Mouse (Mus musculus) heart, embryonic 11.5 days (tissue): ENCODE data around the gene Tmem141. TPM values are rescaled to one million over a fixed set of nuclear protein-coding genes. Genes with fewer than 3 reads are reported as not detected.

ENCODE experiments used
- ATAC-seq: fragments of 200-750 bp; cut with Nextera tagmentation; replicated peaks from 2 replicates; pipeline ENCODE4 v1.8.0; 2017; ENCODE audit warnings: moderate library complexity; ENCODE audit not compliant: insufficient number of reproducible peaks, low FRiP score, low TSS enrichment
- H3K27ac ChIP-seq: fragments of 300-500 bp; sonication (generic); 2 replicates; pipeline ENCODE4 v1.5.1; 2014; ENCODE audit warnings: mild to moderate bottlenecking, low read depth, low read length
- H3K27me3 ChIP-seq: fragments of 300-500 bp; sonication (generic); 2 replicates; pipeline ENCODE4 v1.6.1; 2014; ENCODE audit warnings: mild to moderate bottlenecking, low read length, mixed read lengths; ENCODE audit not compliant: control insufficient read depth, insufficient read depth
- H3K36me3 ChIP-seq: fragments of 300-500 bp; sonication (generic); 2 replicates; pipeline ENCODE4 v1.6.1; 2014; ENCODE audit warnings: mild to moderate bottlenecking, low read length, moderate library complexity, mixed read lengths; ENCODE audit not compliant: control insufficient read depth, insufficient read depth
- H3K4me1 ChIP-seq: fragments of 300-500 bp; sonication (generic); 2 replicates; pipeline ENCODE4 v1.6.1; 2014; ENCODE audit warnings: low read length; ENCODE audit not compliant: control insufficient read depth, insufficient read depth
- H3K4me2 ChIP-seq: fragments of 300-500 bp; sonication (generic); 2 replicates; pipeline ENCODE4 v1.6.1; 2014; ENCODE audit warnings: mild to moderate bottlenecking, moderate library complexity
- H3K4me3 ChIP-seq: fragments of 300-500 bp; sonication (generic); 2 replicates; pipeline ENCODE4 v1.5.1; 2014; ENCODE audit warnings: low read depth, low read length
- H3K9ac ChIP-seq: fragments of 300-500 bp; sonication (generic); 2 replicates; pipeline ENCODE4 v1.6.1; 2014; ENCODE audit warnings: mild to moderate bottlenecking, low read depth, low read length, moderate library complexity
- H3K9me3 ChIP-seq: fragments of 300-500 bp; sonication (generic); replicated peaks from 2 replicates; pipeline ENCODE4 v1.6.1; 2016; ENCODE audit warnings: low read length; ENCODE audit not compliant: control insufficient read depth
- WGBS: fragments of 180-500 bp; shearing (Covaris S2); extraction: QIAGEN DNeasy Blood & Tissue Kit; methylation state at CpG from one replicate; pipeline ENCODE4 v1.1.7; 2014; ENCODE audit not compliant: insufficient replicate concordance; 5-methylcytosine and 5-hydroxymethylcytosine counted together
- polyA plus RNA-seq: library from polyadenylated mRNA; unstranded; fragments of >200 nt; fragmentation: Nextera tagmentation; extraction: Ambion mirVana; gene quantifications from 2 replicates; pipeline ENCODE4 v1.2.1, GENCODE M21; 2014

The Tmem141 gene
- polyA plus RNA-seq, 1 experiment from 2014 or later: 18.4 TPM

DNA sequence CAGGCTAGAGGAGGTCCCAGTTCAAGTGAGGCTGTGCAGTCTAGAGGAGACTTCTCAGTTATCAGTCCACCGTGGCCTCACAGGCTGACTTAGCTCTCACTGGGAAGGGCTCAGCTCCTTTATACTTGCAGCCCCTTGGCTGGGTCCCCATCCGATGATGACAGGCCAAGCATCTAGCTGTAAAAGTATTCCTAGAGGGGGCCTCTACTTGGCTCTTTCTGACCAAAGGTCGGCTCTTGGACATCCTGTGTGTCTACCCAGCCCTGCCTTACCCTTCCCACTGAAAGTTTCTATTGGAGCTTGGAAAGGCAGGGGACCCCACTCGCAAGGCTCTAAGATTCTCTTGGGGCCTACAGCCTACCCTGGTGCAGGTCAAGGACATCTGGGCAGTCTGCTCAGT is 50.6 kb downstream of the Tmem141 start:
- Histone ChIP-seq H3K4me1 (peaks cover 21% of the 10 kb centered on the region), H3K4me3 (no peak overlapping the region), H3K9me3 (no peaks in the 10 kb centered on the region), H3K4me2 (no peak overlapping the region), H3K36me3 (peaks cover 11% of the 10 kb centered on the region; the same call in 1 of the 2 replicates), H3K27ac (no peak overlapping the region), H3K9ac (no peak overlapping the region), H3K27me3 (peaks cover 5% of the 10 kb centered on the region)
- ATAC-seq: no peak
- WGBS: 83% methylated on average over 4 of the region's 4 CpGs

Other genes starting within 250 kb of the Tmem141 start
- gene Sapcd2, start 249.7 kb downstream of the Tmem141 start, polyA plus RNA-seq: 16.0 and 18.2 TPM in 2 replicates
- 0.18 and 0.20 TPM in 2 replicates for gene Entpd2, start 226.1 kb downstream of the Tmem141 start, polyA plus RNA-seq
- 16.8 and 18.9 TPM in 2 replicates for gene Npdc1, start 222.7 kb downstream of the Tmem141 start, polyA plus RNA-seq
- not detected in 2 replicates for gene Fut7, start 198.7 kb downstream of the Tmem141 start, polyA plus RNA-seq
- gene Abca2, start 193.3 kb downstream of the Tmem141 start, polyA plus RNA-seq: 2.0 and 3.4 TPM in 2 replicates
- 0.47 and 0.83 TPM in 2 replicates for gene Clic3, start 165.2 kb downstream of the Tmem141 start, polyA plus RNA-seq
- 16.5 and 20.0 TPM in 2 replicates for gene Paxx, start 160.9 kb downstream of the Tmem141 start, polyA plus RNA-seq
- gene Ptgds, start 152.0 kb downstream of the Tmem141 start, polyA plus RNA-seq: 0.66 and 1.1 TPM in 2 replicates
- gene Lcn12, start 128.1 kb downstream of the Tmem141 start, polyA plus RNA-seq: not detected in 2 replicates
- gene Fbxw5, start 121.3 kb downstream of the Tmem141 start, polyA plus RNA-seq: 66.7 and 78.7 TPM in 2 replicates
- 3.4 and 3.7 TPM in 2 replicates for gene C8g, start 120.3 kb downstream of the Tmem141 start, polyA plus RNA-seq
- gene Traf2, start 75.1 kb downstream of the Tmem141 start, polyA plus RNA-seq: 20.3 and 21.9 TPM in 2 replicates
- gene Edf1, start 64.2 kb downstream of the Tmem141 start, polyA plus RNA-seq: 318 and 356 TPM in 2 replicates
- 3.2 and 5.5 TPM in 2 replicates for gene Mamdc4, start 47.2 kb downstream of the Tmem141 start, polyA plus RNA-seq
- 167 and 172 TPM in 2 replicates for gene Phpt1, start 46.8 kb downstream of the Tmem141 start, polyA plus RNA-seq
- 0.21 TPM in 1 of 2 replicates, not detected in the other for gene Ajm1, start 40.2 kb downstream of the Tmem141 start, polyA plus RNA-seq
- gene Rabl6, start 13.5 kb downstream of the Tmem141 start, polyA plus RNA-seq: 35.9 and 40.0 TPM in 2 replicates
- gene Ccdc183, start 4.3 kb downstream of the Tmem141 start, polyA plus RNA-seq: 0.11 and 0.20 TPM in 2 replicates
- gene Fcna, start 6.0 kb upstream of the Tmem141 start, polyA plus RNA-seq: 1.0 and 1.1 TPM in 2 replicates
- gene Lcn8, start 31.1 kb upstream of the Tmem141 start, polyA plus RNA-seq: not detected in 2 replicates
- gene Lcn5, start 35.9 kb upstream of the Tmem141 start, polyA plus RNA-seq: not detected in 2 replicates
- not detected in 2 replicates for gene Lcn6, start 54.8 kb upstream of the Tmem141 start, polyA plus RNA-seq
- gene Lcn10, start 60.7 kb upstream of the Tmem141 start, polyA plus RNA-seq: not detected in 2 replicates
- gene Obp2a, start 78.0 kb upstream of the Tmem141 start, polyA plus RNA-seq: not detected in 2 replicates
- gene Bmyc, start 84.7 kb upstream of the Tmem141 start, polyA plus RNA-seq: 42.9 and 49.9 TPM in 2 replicates
- gene Obp2b, start 115.0 kb upstream of the Tmem141 start, polyA plus RNA-seq: not detected in 2 replicates
- gene Lcn3, start 143.6 kb upstream of the Tmem141 start, polyA plus RNA-seq: not detected in 2 replicates
- not detected in 2 replicates for gene Lcn11, start 155.0 kb upstream of the Tmem141 start, polyA plus RNA-seq
- not detected in 2 replicates for gene Gm13539, start 160.3 kb upstream of the Tmem141 start, polyA plus RNA-seq
- gene Glt6d1, start 193.8 kb upstream of the Tmem141 start, polyA plus RNA-seq: not detected in 2 replicates
- not detected in 2 replicates for gene Lcn9, start 201.1 kb upstream of the Tmem141 start, polyA plus RNA-seq
- gene Sohlh1, start 225.2 kb upstream of the Tmem141 start, polyA plus RNA-seq: not detected in 2 replicates
- gene Kcnt1, start 241.7 kb upstream of the Tmem141 start, polyA plus RNA-seq: 0.04 TPM in 1 of 2 replicates, not detected in the other